ENCODE assay signal across 33 mouse cellular contexts in genomic region chr7:112705870-112706269, GRCm38 (mm10). TPM values are rescaled to one million over a fixed set of nuclear protein-coding genes. Genes with fewer than 3 reads are reported as not detected.
A peak's percentile ranks its signal among the peaks of the same experiment; 100 is the strongest.
DNase-seq lines count a peak whose midpoint lies in the region; ATAC-seq and TF ChIP-seq lines count a peak whose summit lies in the region.
"Had no signal": no experiment of that assay in that cellular context is flagged by ENCODE, and none has a peak within 500 bp of the region (broad histone marks: within the 10 kb centered on the region; RNA-seq: fewer than 3 reads in every experiment).

No protein-coding gene starts in this region.

- H3K27me3 ChIP-seq in heart, embryonic 12.5 days (replicated peaks), result no peaks in the 10 kb centered on the region
- H3K27me3 ChIP-seq in kidney, embryonic 15.5 days, result no peaks in the 10 kb centered on the region
- no peaks in the 10 kb centered on the region for H3K27me3 ChIP-seq in intestine, embryonic 16.5 days (replicated peaks; ENCODE audit: control insufficient read depth, insufficient read depth, low read length)
- no peaks in the 10 kb centered on the region for H3K27me3 ChIP-seq in stomach, embryonic 16.5 days (ENCODE audit: control insufficient read depth, insufficient read depth, low read length)
- no peaks in the 10 kb centered on the region for H3K27me3 ChIP-seq in forebrain, embryonic 16.5 days (replicated peaks; ENCODE audit: control insufficient read depth, insufficient read depth, low read length)
- no peaks in the 10 kb centered on the region for H3K27me3 ChIP-seq in liver, postnatal 0 days (ENCODE audit: insufficient read depth, low read length)
- H3K27me3 ChIP-seq: embryonic facial prominence, embryonic 13.5 days; hindbrain, embryonic 15.5 days; liver, embryonic 13.5 days; midbrain, embryonic 13.5 days; neural tube, embryonic 13.5 days; Patski had no signal

- H3K9ac ChIP-seq in heart, embryonic 12.5 days, result no peak overlapping the region
- H3K9ac ChIP-seq in kidney, embryonic 15.5 days, result no peak overlapping the region
- 0 out of 2 replicates have a peak overlapping the region, but pooled peaks have one; percentile 11 for H3K9ac ChIP-seq in intestine, embryonic 16.5 days (ENCODE audit: low read depth, low read length)
- no peak overlapping the region for H3K9ac ChIP-seq in stomach, embryonic 16.5 days (ENCODE audit: low read length)
- H3K9ac ChIP-seq in forebrain, embryonic 16.5 days (replicated peaks; ENCODE audit: low read depth, low read length), result no peak overlapping the region
- H3K9ac ChIP-seq in liver, postnatal 0 days (replicated peaks), result no peak overlapping the region
- H3K9ac ChIP-seq: embryonic facial prominence, embryonic 13.5 days; forebrain, postnatal 0 days; hindbrain, embryonic 15.5 days; liver, embryonic 13.5 days; midbrain, embryonic 13.5 days; neural tube, embryonic 13.5 days had no signal

- DNase-seq in heart, adult 18-20 months, result no peak
- no peak for DNase-seq in kidney, postnatal 14 days
- DNase-seq in liver, postnatal 0 days, result no peak
- DNase-seq: adrenal gland, postnatal 10 days; cerebellum, adult 9-10 months; cerebellum, postnatal 36 days; forebrain, postnatal 0 days; gastrocnemius, postnatal 14 days; heart, postnatal 10 days; kidney, postnatal 36 days; left cerebral cortex, postnatal 4 days; liver, embryonic 13.5 days; lung, adult 2 months; lung, postnatal 10 days; right cerebral cortex, postnatal 4 days; thymus, postnatal 14 days had no signal

- no peak for ATAC-seq in heart, embryonic 12.5 days (ENCODE audit: insufficient number of reproducible peaks, low FRiP score)
- ATAC-seq in kidney, embryonic 15.5 days (replicated peaks; ENCODE audit: low FRiP score), result no peak
- ATAC-seq in intestine, embryonic 16.5 days, result peak; percentile 93
- no peak for ATAC-seq in stomach, embryonic 16.5 days (ENCODE audit: insufficient read depth, low FRiP score)
- no peak for ATAC-seq in forebrain, embryonic 16.5 days
- ATAC-seq in liver, postnatal 0 days, result no peak
- ATAC-seq: forebrain, postnatal 0 days; inflammation-experienced regulatory T-cells, adult 6 months; midbrain, embryonic 13.5 days; Patski had no signal

- H3K4me1 ChIP-seq in heart, embryonic 12.5 days (replicated peaks), result peaks cover 70% of the 10 kb centered on the region
- peaks cover 48% of the 10 kb centered on the region for H3K4me1 ChIP-seq in kidney, embryonic 15.5 days
- peaks cover 15% of the 10 kb centered on the region for H3K4me1 ChIP-seq in intestine, embryonic 16.5 days (ENCODE audit: control insufficient read depth, insufficient read depth, low read length)
- peaks cover 23% of the 10 kb centered on the region; the same call in 1 of the 2 replicates for H3K4me1 ChIP-seq in stomach, embryonic 16.5 days (ENCODE audit: control insufficient read depth, insufficient read depth, low read length)
- H3K4me1 ChIP-seq in forebrain, embryonic 16.5 days (replicated peaks; ENCODE audit: control insufficient read depth, insufficient read depth, low read length), result no peaks in the 10 kb centered on the region; the same call in 1 of the 2 replicates
- no peaks in the 10 kb centered on the region; the same call in 1 of the 2 replicates for H3K4me1 ChIP-seq in liver, postnatal 0 days (ENCODE audit: insufficient read depth)
- H3K4me1 ChIP-seq: liver, embryonic 13.5 days had no signal

- no peak for TF ChIP-seq EP300 in liver, postnatal 0 days (IDR thresholded peaks at IDR 0.05; ENCODE audit: low read depth)

- no peaks in the 10 kb centered on the region for H3K9me3 ChIP-seq in heart, embryonic 12.5 days (replicated peaks)
- no peaks in the 10 kb centered on the region for H3K9me3 ChIP-seq in kidney, embryonic 15.5 days (replicated peaks)
- H3K9me3 ChIP-seq in intestine, embryonic 16.5 days (ENCODE audit: control insufficient read depth, low read length), result no peaks in the 10 kb centered on the region
- no peaks in the 10 kb centered on the region for H3K9me3 ChIP-seq in stomach, embryonic 16.5 days (replicated peaks; ENCODE audit: control insufficient read depth, low read length)
- no peaks in the 10 kb centered on the region for H3K9me3 ChIP-seq in forebrain, embryonic 16.5 days (ENCODE audit: control insufficient read depth, low read length)
- H3K9me3 ChIP-seq in liver, postnatal 0 days (ENCODE audit: low read length), result no peaks in the 10 kb centered on the region
- H3K9me3 ChIP-seq: embryonic facial prominence, embryonic 13.5 days; forebrain, embryonic 10.5 days; hindbrain, embryonic 10.5 days; hindbrain, embryonic 15.5 days; liver, embryonic 13.5 days; midbrain, embryonic 13.5 days; neural tube, embryonic 13.5 days had no signal

- H3K4me3 ChIP-seq in heart, embryonic 12.5 days, result no peak overlapping the region
- H3K4me3 ChIP-seq in kidney, embryonic 15.5 days (replicated peaks), result no peak overlapping the region
- H3K4me3 ChIP-seq in intestine, embryonic 16.5 days (ENCODE audit: low read length), result peak overlapping the region; percentile 19
- no peak overlapping the region for H3K4me3 ChIP-seq in stomach, embryonic 16.5 days (replicated peaks; ENCODE audit: low read length)
- no peak overlapping the region for H3K4me3 ChIP-seq in forebrain, embryonic 16.5 days (replicated peaks; ENCODE audit: low read length)
- H3K4me3 ChIP-seq in liver, postnatal 0 days (ENCODE audit: low read depth, low read length), result no peak overlapping the region
- H3K4me3 ChIP-seq: embryonic facial prominence, embryonic 13.5 days; forebrain, embryonic 10.5 days; hindbrain, embryonic 10.5 days; hindbrain, embryonic 15.5 days; liver, embryonic 13.5 days; midbrain, embryonic 13.5 days; neural tube, embryonic 13.5 days had no signal

- no peaks in the 10 kb centered on the region for H3K36me3 ChIP-seq in heart, embryonic 12.5 days
- H3K36me3 ChIP-seq in kidney, embryonic 15.5 days, result 0 out of 2 replicates have a peak, but pooled peaks cover 6% of the 10 kb centered on the region
- no peaks in the 10 kb centered on the region for H3K36me3 ChIP-seq in intestine, embryonic 16.5 days (ENCODE audit: control insufficient read depth, insufficient read depth, low read length)
- no peaks in the 10 kb centered on the region for H3K36me3 ChIP-seq in stomach, embryonic 16.5 days (ENCODE audit: control insufficient read depth, insufficient read depth, low read length)
- H3K36me3 ChIP-seq in forebrain, embryonic 16.5 days (ENCODE audit: control insufficient read depth, insufficient read depth), result no peaks in the 10 kb centered on the region
- H3K36me3 ChIP-seq in liver, postnatal 0 days (replicated peaks; ENCODE audit: insufficient read depth, low read length), result no peaks in the 10 kb centered on the region
- H3K36me3 ChIP-seq: embryonic facial prominence, embryonic 13.5 days; hindbrain, embryonic 15.5 days; liver, embryonic 13.5 days; midbrain, embryonic 13.5 days; neural tube, embryonic 13.5 days had no signal

- 58% methylated on average over 9 of the region's 9 CpGs for WGBS in heart, embryonic 12.5 days
- 33% methylated on average over 9 of the region's 9 CpGs for WGBS in kidney, embryonic 15.5 days
- 44% methylated on average over 9 of the region's 9 CpGs for WGBS in intestine, embryonic 16.5 days
- 67% methylated on average over 9 of the region's 9 CpGs for WGBS in stomach, embryonic 16.5 days
- WGBS in forebrain, embryonic 16.5 days, result 85% methylated on average over 9 of the region's 9 CpGs
- WGBS in liver, postnatal 0 days (ENCODE audit: insufficient replicate concordance), result 35% methylated on average over 9 of the region's 9 CpGs

- TF ChIP-seq CTCF in liver, postnatal 0 days (IDR thresholded peaks at IDR 0.05; ENCODE audit: low read depth), result no peak

- 0 out of 2 replicates have a peak overlapping the region, but pooled peaks have one; percentile 2 for H3K27ac ChIP-seq in heart, embryonic 12.5 days (ENCODE audit: poor library complexity, severe bottlenecking)
- H3K27ac ChIP-seq in kidney, embryonic 15.5 days, result 0 out of 2 replicates have a peak overlapping the region, but pooled peaks have one; percentile 19
- H3K27ac ChIP-seq in intestine, embryonic 16.5 days (ENCODE audit: low read length), result peak overlapping the region; percentile 92
- 0 out of 2 replicates have a peak overlapping the region, but pooled peaks have one; percentile 42 for H3K27ac ChIP-seq in stomach, embryonic 16.5 days (ENCODE audit: low read length)
- no peak overlapping the region for H3K27ac ChIP-seq in forebrain, embryonic 16.5 days (ENCODE audit: low read length)
- no peak overlapping the region for H3K27ac ChIP-seq in liver, postnatal 0 days (ENCODE audit: low read depth)
- H3K27ac ChIP-seq: embryonic facial prominence, embryonic 13.5 days; forebrain, embryonic 10.5 days; hindbrain, embryonic 10.5 days; hindbrain, embryonic 15.5 days; liver, embryonic 13.5 days; macrophage; midbrain, embryonic 13.5 days; neural tube, embryonic 13.5 days had no signal

- H3K4me2 ChIP-seq in heart, embryonic 12.5 days, result no peak overlapping the region
- no peak overlapping the region for H3K4me2 ChIP-seq in kidney, embryonic 15.5 days
- H3K4me2 ChIP-seq in intestine, embryonic 16.5 days (ENCODE audit: low read depth, low read length), result peak overlapping the region; percentile 35; the same call in 1 of the 2 replicates
- no peak overlapping the region for H3K4me2 ChIP-seq in stomach, embryonic 16.5 days (ENCODE audit: low read depth, low read length)
- H3K4me2 ChIP-seq in forebrain, embryonic 16.5 days (ENCODE audit: low read length), result no peak overlapping the region
- H3K4me2 ChIP-seq in liver, postnatal 0 days (ENCODE audit: low read depth, low read length), result no peak overlapping the region
- H3K4me2 ChIP-seq: embryonic facial prominence, embryonic 13.5 days; hindbrain, embryonic 15.5 days; liver, embryonic 13.5 days; midbrain, embryonic 13.5 days; neural tube, embryonic 13.5 days had no signal

RNA-seq across cellular contexts. Expression of gene Tead1, which starts 26.8 kb away (rescaled TPM):
- 33.9 and 36.4 TPM in 2 replicates for polyA plus RNA-seq in heart, embryonic 12.5 days (2016; fragmentation: Nextera tagmentation; extraction: Ambion mirVana)
- total RNA-seq in heart, adult 18-20 months (2021), result 100 to 1,000 TPM; 152 to 155 TPM
- polyA plus RNA-seq in kidney, embryonic 15.5 days (2015; fragmentation: Nextera tagmentation; extraction: Ambion mirVana), result 27.6 and 30.4 TPM in 2 replicates
- 9.5 and 10.9 TPM in 2 replicates for polyA plus RNA-seq in intestine, embryonic 16.5 days (2015; fragmentation: Nextera tagmentation; extraction: Ambion mirVana)
- polyA plus RNA-seq in stomach, embryonic 16.5 days (2015; fragmentation: Nextera tagmentation; extraction: Ambion mirVana), result 18.0 and 18.9 TPM in 2 replicates
- polyA plus RNA-seq in forebrain, embryonic 16.5 days (2015; fragmentation: Nextera tagmentation; extraction: Ambion mirVana), result 10.3 and 17.6 TPM in 2 replicates
- polyA plus RNA-seq in liver, postnatal 0 days (2015; fragmentation: Nextera tagmentation; extraction: Ambion mirVana), result 1.4 and 2.1 TPM in 2 replicates
- total RNA-seq: granulocyte monocyte progenitor cell, adult 5-6 weeks; megakaryocyte-erythroid progenitor cell, adult 5-6 weeks; MEL had no signal
- polyA plus RNA-seq: macrophage had no signal

Comparison
In these comparisons a context has a peak if more than half of its experiments do, and no peak if none do; other contexts are left out.
1. H3K27ac ChIP-seq: peak in heart, embryonic 12.5 days (single experiment), kidney, embryonic 15.5 days (single experiment), intestine, embryonic 16.5 days (single experiment) and stomach, embryonic 16.5 days (single experiment); none in forebrain, embryonic 16.5 days (single experiment) and liver, postnatal 0 days (single experiment).